Mouse (Mus musculus) NIH3T3 (cell line): ENCODE results near the gene Tsga10.
"Not testable (repeated sequence)": the region's sequence is repeated elsewhere in the genome, so short reads cannot be mapped to it uniquely, and the experiment has no call there.

Experiments used
- DNase-seq: peaks from one replicate; pipeline ENCODE4 v3.0.0-alpha.2; 2012; ENCODE audit warnings: low read depth

Gene Tsga10

GRCm38 (mm10) chr1:37719761-37720640, 146.2 kb downstream of the Tsga10 start, which contains the start of gene 2010300C02Rik:
2010300C02Rik (minus strand) TSS chr1:37720085.
- no peak for DNase-seq

- no peak for DNase-seq
Measured at GRCm38 (mm10) chr1:37719030-37719723, 147.1 kb downstream of the Tsga10 start.

- no peak for DNase-seq
Measured at GRCm38 (mm10) chr1:37718516-37718915, 147.7 kb downstream of the Tsga10 start.

GRCm38 (mm10) chr1:37717415-37718195, 148.6 kb downstream of the Tsga10 start:
- DNase-seq, result no peak

GRCm38 (mm10) chr1:37712357-37712737, 153.9 kb downstream of the Tsga10 start:
- not testable (repeated sequence) for DNase-seq

- DNase-seq, result no peak
Measured at GRCm38 (mm10) chr1:37711596-37712356, 154.5 kb downstream of the Tsga10 start.

GRCm38 (mm10) chr1:37711082-37711481, 155.1 kb downstream of the Tsga10 start:
- no peak for DNase-seq

- DNase-seq, result no peak
Measured at GRCm38 (mm10) chr1:37709736-37710135, 156.5 kb downstream of the Tsga10 start.

GRCm38 (mm10) chr1:37708270-37708955, 157.8 kb downstream of the Tsga10 start:
- no peak for DNase-seq
